Comparison of ENCODE assay signal across 11 mouse cellular contexts in the genomic region with DNA sequence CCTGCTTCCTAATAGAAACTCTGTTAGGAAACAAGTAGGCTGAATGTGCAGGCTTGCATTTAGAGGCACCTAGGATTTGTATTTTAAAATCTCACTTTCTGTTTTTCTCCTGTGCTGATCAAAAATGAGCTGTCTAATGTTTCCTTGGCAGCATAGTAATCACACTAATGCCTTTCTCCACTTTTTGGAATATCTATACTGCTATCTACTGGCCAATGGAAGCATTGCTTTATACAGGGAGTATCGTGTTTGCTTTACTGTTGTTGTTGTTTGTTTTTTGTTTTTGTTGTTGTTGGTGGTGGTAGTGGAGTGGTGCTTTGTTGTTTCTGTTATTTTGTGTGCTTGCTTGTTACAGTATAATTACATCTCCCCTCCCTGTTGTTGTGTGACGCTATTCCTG.
DNase-seq lines count a peak whose midpoint lies in the region; ATAC-seq and TF ChIP-seq lines count a peak whose summit lies in the region.
"Had no signal": no experiment of that assay in that cellular context is flagged by ENCODE, and none has a peak within 500 bp of the region (broad histone marks: within the 10 kb centered on the region; RNA-seq: fewer than 3 reads in every experiment).

No protein-coding gene starts in this region.

- WGBS in forebrain, postnatal 0 days: 39% methylated on average over 2 of the region's 2 CpGs
- WGBS in forebrain, embryonic 10.5 days: 51% methylated on average over 2 of the region's 2 CpGs

- H3K4me1 ChIP-seq in forebrain, postnatal 0 days (ENCODE audit: insufficient read depth): no peaks in the 10 kb centered on the region
- no peaks in the 10 kb centered on the region for H3K4me1 ChIP-seq in forebrain, embryonic 10.5 days
- H3K4me1 ChIP-seq: limb, embryonic 15.5 days had no signal

- TF ChIP-seq CTCF in forebrain, postnatal 0 days (IDR thresholded peaks at IDR 0.05; ENCODE audit: low read depth): peak; percentile 62
- TF ChIP-seq CTCF in layer of hippocampus, adult 2 months (conservative IDR thresholded peaks at IDR 0.05): peak; percentile 74

- no peak overlapping the region for H3K4me2 ChIP-seq in forebrain, postnatal 0 days (ENCODE audit: low read depth)
- H3K4me2 ChIP-seq: limb, embryonic 15.5 days; midbrain, embryonic 11.5 days had no signal

- H3K27me3 ChIP-seq in forebrain, postnatal 0 days (ENCODE audit: insufficient read depth, low read length): no peaks in the 10 kb centered on the region
- H3K27me3 ChIP-seq in forebrain, embryonic 10.5 days (ENCODE audit: poor library complexity, severe bottlenecking): no peaks in the 10 kb centered on the region
- H3K27me3 ChIP-seq: limb, embryonic 15.5 days had no signal

- DNase-seq in forebrain, postnatal 0 days: peak; percentile 13
- DNase-seq in forebrain, embryonic 10.5 days (ENCODE audit: extremely low spot score, low spot score): no peak
- no peak for DNase-seq in layer of hippocampus, adult 2 months (ENCODE audit: low spot score in 2 of 2)
- no peak for DNase-seq in layer of hippocampus, postnatal 25 days (ENCODE audit: extremely low spot score in 1 of 2, low spot score in 1 of 2)
- no peak for DNase-seq in adrenal gland, postnatal 10 days
- no peak for DNase-seq in urinary bladder, postnatal 36 days (ENCODE audit: low spot score in 2 of 2)

- peak; percentile 63; the same call in 1 of the 2 replicates for ATAC-seq in forebrain, postnatal 0 days
- peak; percentile 64 for ATAC-seq in CD4-positive, CD25-positive, alpha-beta regulatory T cell, adult 4 months
- peak; percentile 67; the same call in 1 of the 2 replicates for ATAC-seq in megakaryocyte-erythroid progenitor cell, adult 5-6 weeks (replicated peaks; ENCODE audit: low FRiP score, low TSS enrichment, poor library complexity, severe bottlenecking)
- ATAC-seq: activated CD4-positive, CD25-positive, alpha-beta regulatory T cell, adult 4 months had no signal

- H3K9ac ChIP-seq in forebrain, postnatal 0 days: no peak overlapping the region
- H3K9ac ChIP-seq: limb, embryonic 15.5 days had no signal

- no peaks in the 10 kb centered on the region for H3K36me3 ChIP-seq in forebrain, postnatal 0 days (ENCODE audit: insufficient read depth)
- no peaks in the 10 kb centered on the region for H3K36me3 ChIP-seq in forebrain, embryonic 10.5 days (replicated peaks)
- H3K36me3 ChIP-seq: limb, embryonic 15.5 days had no signal

- 0 out of 2 replicates have a peak, but pooled peaks cover 3% of the 10 kb centered on the region for H3K9me3 ChIP-seq in forebrain, postnatal 0 days (ENCODE audit: low read length)
- peaks cover 9% of the 10 kb centered on the region for H3K9me3 ChIP-seq in forebrain, embryonic 10.5 days
- H3K9me3 ChIP-seq: limb, embryonic 15.5 days had no signal

- H3K27ac ChIP-seq in forebrain, postnatal 0 days (ENCODE audit: low read depth, low read length): no peak overlapping the region
- H3K27ac ChIP-seq in forebrain, embryonic 10.5 days: no peak overlapping the region
- no peak overlapping the region for H3K27ac ChIP-seq in layer of hippocampus, adult 2 months
- H3K27ac ChIP-seq: limb, embryonic 15.5 days had no signal

- H3K4me3 ChIP-seq in forebrain, postnatal 0 days (ENCODE audit: low read depth, low read length): no peak overlapping the region
- H3K4me3 ChIP-seq in forebrain, embryonic 10.5 days: no peak overlapping the region
- H3K4me3 ChIP-seq in layer of hippocampus, adult 2 months: no peak overlapping the region
- H3K4me3 ChIP-seq: limb, embryonic 15.5 days had no signal
